Mouse (Mus musculus): ENCODE measurements around the gene Cpne4.

- TF ChIP-seq MEF2A (IDR thresholded peaks at IDR 0.05; ENCODE audit: borderline replicate concordance, low read depth, low read length) (no peak), POLR2A (IDR thresholded peaks at IDR 0.05; ENCODE audit: low read depth, low read length) (no peak), ZNF384 (IDR thresholded peaks at IDR 0.05; ENCODE audit: low read depth, low read length) (no peak), GABPA (IDR thresholded peaks at IDR 0.05; ENCODE audit: insufficient replicate concordance, low read depth, low read length) (no peak)
These were observed 47.5 kb downstream of the Cpne4 start for GRCm38 (mm10) chr9:104594550-104594949.
